Mouse (Mus musculus): ENCODE results near the gene Hist1h2be. TPM values are rescaled to one million over a fixed set of nuclear protein-coding genes. Genes with fewer than 3 reads are reported as not detected.
"Not testable (repeated sequence)": the region's sequence is repeated elsewhere in the genome, so short reads cannot be mapped to it uniquely, and the experiment has no call there.

Hist1h2be gene
- total RNA-seq, 2 experiments from 2014 or later = 10.8 to 17.5 TPM

GRCm38 (mm10) chr13:23586099-23586939 is 34.6 kb downstream of the Hist1h2be start:
- TF ChIP-seq CTCF (IDR thresholded peaks at IDR 0.05) = no peak
- Histone ChIP-seq H3K27ac (peak overlapping the region; percentile 95), H3K4me3 (peak overlapping the region; percentile 85)
- intact Hi-C loops (cut with DNase I) = loop anchor here (5.0 kb wide), 1 partner anchor 1544 kb away; the partner anchor contains the start of genes Hist1h2ag, Hist1h2bj and Hist1h4i
- no peak for DNase-seq

- peak overlapping the region; percentile 95 for H3K27ac ChIP-seq
- H3K4me3 ChIP-seq = peak overlapping the region; percentile 85
- intact Hi-C loops (cut with DNase I) = loop anchor here (5.0 kb wide), 1 partner anchor 1543 kb away; the partner anchor contains the start of genes Hist1h2ag, Hist1h2bj and Hist1h4i
- DNase-seq = peak; percentile 73
Observed at GRCm38 (mm10) chr13:23585442-23586098, 35.4 kb downstream of the Hist1h2be start.

- DNase-seq = peak; percentile 70
- peak overlapping the region; percentile 85 for H3K4me3 ChIP-seq
- peak overlapping the region; percentile 95 for H3K27ac ChIP-seq
- intact Hi-C loops (cut with DNase I) = loop anchor here (5.0 kb wide), 1 partner anchor 1543 kb away; the partner anchor contains the start of genes Hist1h2ag, Hist1h2bj and Hist1h4i
- no peak for TF ChIP-seq CTCF (IDR thresholded peaks at IDR 0.05)
Observed at GRCm38 (mm10) chr13:23585029-23585441, 35.9 kb downstream of the Hist1h2be start.

GRCm38 (mm10) chr13:23584331-23584730 is 36.6 kb downstream of the Hist1h2be start:
- no peak for DNase-seq
- Histone ChIP-seq H3K4me3 (peak overlapping the region; percentile 85), H3K27ac (peak overlapping the region; percentile 95)
- intact Hi-C loops (cut with DNase I) = loop anchor here (5.0 kb wide), 5 partner anchors 38 to 178 kb away; partner anchors contain the start of genes Hist1h1a, Hist1h1e, Hist1h1t and Hist1h2af
- TF ChIP-seq CTCF (IDR thresholded peaks at IDR 0.05) = no peak

DNA sequence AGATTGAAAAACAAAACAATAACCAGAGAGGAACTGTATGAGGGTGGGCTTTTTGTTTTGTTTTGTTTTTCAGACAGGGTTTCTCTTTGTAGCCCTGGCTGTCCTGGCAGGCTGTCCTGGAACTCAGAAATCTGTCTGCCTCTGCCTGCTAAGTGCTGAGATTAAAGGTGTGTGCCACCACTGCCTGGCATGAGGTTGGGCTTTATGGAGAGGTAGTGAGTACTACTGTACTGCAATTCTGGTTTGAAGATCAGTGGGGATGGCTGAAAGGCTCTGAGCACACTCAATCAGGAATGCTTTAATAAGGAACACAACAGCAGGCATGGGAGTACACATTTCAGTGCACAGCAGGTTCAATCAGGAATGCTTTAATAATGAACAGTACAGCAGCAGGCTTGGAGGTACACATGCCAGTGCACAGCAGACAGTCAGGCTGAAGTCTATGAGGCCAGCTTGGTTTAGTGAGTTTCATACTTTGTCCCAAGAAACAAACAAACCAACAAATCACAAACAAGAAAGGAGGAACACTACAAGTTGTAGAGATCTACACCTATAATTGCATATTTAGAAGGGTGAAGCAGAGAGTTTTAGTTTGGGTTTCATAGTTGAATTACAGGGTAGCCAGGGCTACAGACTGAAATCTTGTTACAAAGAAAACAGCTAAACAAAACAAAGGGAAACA is 37.4 kb downstream of the Hist1h2be start:
- H3K4me3 ChIP-seq = no peak overlapping the region
- intact Hi-C loops (cut with DNase I) = loop anchor here (5.0 kb wide), 5 partner anchors 39 to 179 kb away; partner anchors contain the start of genes Hist1h1a, Hist1h1e, Hist1h1t and Hist1h2af
- H3K27ac ChIP-seq = peak overlapping the region; percentile 95
- no peak for TF ChIP-seq CTCF (IDR thresholded peaks at IDR 0.05)
- DNase-seq = no peak

GRCm38 (mm10) chr13:23582219-23583056 is 38.5 kb downstream of the Hist1h2be start:
- Histone ChIP-seq H3K27ac (peak overlapping the region; percentile 81), H3K4me3 (peak overlapping the region; percentile 83)
- intact Hi-C loops (cut with DNase I) = loop anchor here (5.0 kb wide), 5 partner anchors 40 to 180 kb away; partner anchors contain the start of genes Hist1h1a, Hist1h1e, Hist1h1t and Hist1h2af
- TF ChIP-seq CTCF (IDR thresholded peaks at IDR 0.05) = no peak
- DNase-seq = no peak

GRCm38 (mm10) chr13:23581408-23582218 is 39.3 kb downstream of the Hist1h2be start, which contains the start of gene Hist1h4d:
Gene Hist1h4d, plus strand, starts transcription at chr13:23581598.
- intact Hi-C loops (cut with DNase I) = loop anchor here (5.0 kb wide), 5 partner anchors 41 to 181 kb away; partner anchors contain the start of genes Hist1h1a, Hist1h1e, Hist1h1t and Hist1h2af
- peak; percentile 90 for DNase-seq
- H3K4me3 ChIP-seq = peak within 1 kb of the TSS; percentile 83
- TF ChIP-seq CTCF (IDR thresholded peaks at IDR 0.05) = no peak
- H3K27ac ChIP-seq = peak within 1 kb of the TSS; percentile 81

DNA sequence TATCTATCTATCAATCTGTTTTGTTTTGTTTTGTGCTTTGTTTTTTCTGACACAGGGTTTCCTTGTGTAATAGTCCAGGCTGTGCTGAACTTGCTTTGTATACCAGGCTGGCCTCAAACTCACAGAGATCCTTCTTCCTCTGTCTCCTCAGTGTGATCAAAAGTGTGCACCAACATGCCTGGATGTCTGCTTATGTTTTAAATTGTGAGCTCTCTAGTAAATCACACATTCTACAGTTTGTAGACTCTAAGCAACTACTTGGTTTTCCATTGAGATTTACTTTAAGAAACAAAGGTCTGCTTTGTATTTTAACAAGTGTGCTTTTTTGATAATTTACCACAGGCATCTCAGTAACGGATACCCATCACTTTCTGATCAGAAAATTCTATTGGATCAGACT is 43.1 kb downstream of the Hist1h2be start:
- no peak overlapping the region for H3K4me3 ChIP-seq
- no peak for DNase-seq
- no peak overlapping the region for H3K27ac ChIP-seq
- TF ChIP-seq CTCF (IDR thresholded peaks at IDR 0.05) = no peak
- intact Hi-C loops (cut with DNase I) = no loop called here

GRCm38 (mm10) chr13:23576906-23577639 is 43.9 kb downstream of the Hist1h2be start:
- no peak for TF ChIP-seq CTCF (IDR thresholded peaks at IDR 0.05)
- Histone ChIP-seq H3K27ac (no peak overlapping the region; the same call in 1 of the 2 replicates), H3K4me3 (peak overlapping the region; percentile 70)
- no peak for DNase-seq
- intact Hi-C loops (cut with DNase I) = no loop called here

DNA sequence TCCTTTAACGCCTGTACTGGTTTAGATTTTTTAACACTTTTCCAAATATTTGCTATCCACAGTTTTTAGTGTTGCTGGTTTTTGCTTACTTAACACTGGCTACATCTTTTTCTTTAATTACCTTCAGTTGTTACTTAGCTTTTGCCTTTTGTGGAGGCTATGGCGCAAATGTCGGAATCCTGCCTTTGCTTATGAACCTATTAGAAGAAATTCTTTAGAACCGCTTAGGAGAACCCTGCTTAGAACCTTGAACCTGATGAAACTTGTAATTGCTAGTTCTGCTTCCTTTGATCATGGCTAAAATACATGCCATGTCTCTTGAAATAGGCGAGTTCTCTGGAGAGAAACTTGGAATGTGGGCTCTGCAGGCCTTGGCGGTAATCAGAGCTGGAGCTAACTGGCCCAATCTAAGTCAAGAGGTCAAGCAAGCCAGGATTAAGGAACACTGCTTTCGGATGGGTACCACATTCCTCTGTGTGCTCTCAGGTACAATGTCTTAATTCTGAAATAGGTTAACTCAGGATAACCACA is 44.5 kb downstream of the Hist1h2be start:
- peak overlapping the region; percentile 70 for H3K4me3 ChIP-seq
- H3K27ac ChIP-seq = peak overlapping the region; percentile 83
- intact Hi-C loops (cut with DNase I) = no loop called here
- no peak for TF ChIP-seq CTCF (IDR thresholded peaks at IDR 0.05)
- DNase-seq = no peak

- Histone ChIP-seq H3K4me3 (peak overlapping the region; percentile 70), H3K27ac (peak overlapping the region; percentile 83)
- peak; percentile 23 for DNase-seq
- intact Hi-C loops (cut with DNase I) = not testable (repeated sequence)
Observed at GRCm38 (mm10) chr13:23575864-23576313, 45.0 kb downstream of the Hist1h2be start.

Data from gastrocnemius, adult 2 months (tissue).